Mouse (Mus musculus): ENCODE results near the gene Pard3.

GRCm38 (mm10) chr8:127428004-127428403 lies 364.3 kb downstream of the Pard3 start:
- TF ChIP-seq MXI1 (IDR thresholded peaks at IDR 0.05; ENCODE audit: low read depth, low read length) (no peak), CTCF (conservative IDR thresholded peaks at IDR 0.05 in 1 of 2, IDR thresholded peaks at IDR 0.05 in 1 of 2; ENCODE audit: low read depth in 2 of 2, low read length in 2 of 2) (no peak), JUND (conservative IDR thresholded peaks at IDR 0.05; ENCODE audit: low read depth, low read length) (no peak), RCOR1 (conservative IDR thresholded peaks at IDR 0.05; ENCODE audit: low read depth, low read length) (no peak), EP300 (IDR thresholded peaks at IDR 0.05; ENCODE audit: low read length) (no peak), NELFE (IDR thresholded peaks at IDR 0.05; ENCODE audit: low read depth, low read length) (no peak), MYC (IDR thresholded peaks at IDR 0.05; ENCODE audit: low read depth, low read length) (no peak), NRF1 (IDR thresholded peaks at IDR 0.05; ENCODE audit: low read depth, low read length) (no peak), ELF1 (IDR thresholded peaks at IDR 0.05; ENCODE audit: low read depth, low read length) (no peak)
